Mouse (Mus musculus) erythroblast, adult 5-6 weeks (primary cell): ENCODE data around the gene Tmem104. TPM values are rescaled to one million over a fixed set of nuclear protein-coding genes. Genes with fewer than 3 reads are reported as not detected.

ENCODE experiments used
- ATAC-seq: replicated peaks from 2 replicates; pipeline ENCODE4 v1.8.0; 2016; ENCODE audit warnings: moderate number of reproducible peaks, mild to moderate bottlenecking, moderate TSS enrichment, inconsistent platforms; ENCODE audit not compliant: poor library complexity, low FRiP score, severe bottlenecking
- total RNA-seq, 2 experiments: library from RNA; stranded (forward) in 1 of 2; stranded (reverse) in 1 of 2; fragments of 150-400 nt in 1 of 2; fragments of 200-764, 138-1000 nt in 1 of 2; gene quantifications; 2 replicates each; pipeline versions ENCODE4 v1.2.3 to v1.2.4; 2015 to 2017; ENCODE audit warnings: low replicate concordance in 2 of 2

Gene Tmem104
- total RNA-seq, 2 experiments from 2014 or later = 0.85 to 4.6 TPM

DNA sequence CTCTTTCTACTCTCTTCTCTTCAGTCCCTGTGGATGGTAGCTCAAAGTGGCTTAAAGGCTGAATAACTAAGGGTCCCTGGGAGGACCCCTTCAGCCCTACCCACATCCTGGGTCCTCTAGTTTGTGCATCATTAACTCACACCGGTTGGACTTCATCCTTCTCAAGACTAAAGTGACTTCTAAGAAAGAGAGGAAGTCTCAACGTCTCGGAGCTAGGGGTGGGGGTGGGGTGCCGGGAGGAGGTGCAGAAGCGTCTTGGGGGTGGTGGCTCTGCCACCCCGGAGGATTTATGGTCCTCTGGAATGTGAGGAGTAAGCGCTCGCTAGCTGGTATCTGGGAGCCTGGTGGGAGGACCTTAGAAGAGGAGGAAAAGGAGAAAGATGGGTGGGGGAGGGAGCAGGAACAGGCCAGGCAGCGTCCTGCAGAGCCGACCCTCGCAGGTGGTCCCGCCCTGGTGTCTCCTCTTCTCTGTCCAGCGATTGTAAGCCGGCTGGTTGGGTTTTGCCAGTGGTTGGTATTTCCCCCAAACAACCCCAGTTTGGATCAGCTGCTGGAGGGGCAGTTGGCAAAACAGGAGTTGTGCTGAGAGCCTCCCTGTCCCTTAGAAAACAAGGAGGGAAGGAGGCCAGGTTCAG is 22.8 kb upstream of the Tmem104 start:
- no peak for ATAC-seq

- no peak for ATAC-seq
These were observed 22.3 kb upstream of the Tmem104 start for GRCm38 (mm10) chr11:115164976-115165374.

GRCm38 (mm10) chr11:115166776-115167175 is 20.5 kb upstream of the Tmem104 start:
- no peak for ATAC-seq

DNA sequence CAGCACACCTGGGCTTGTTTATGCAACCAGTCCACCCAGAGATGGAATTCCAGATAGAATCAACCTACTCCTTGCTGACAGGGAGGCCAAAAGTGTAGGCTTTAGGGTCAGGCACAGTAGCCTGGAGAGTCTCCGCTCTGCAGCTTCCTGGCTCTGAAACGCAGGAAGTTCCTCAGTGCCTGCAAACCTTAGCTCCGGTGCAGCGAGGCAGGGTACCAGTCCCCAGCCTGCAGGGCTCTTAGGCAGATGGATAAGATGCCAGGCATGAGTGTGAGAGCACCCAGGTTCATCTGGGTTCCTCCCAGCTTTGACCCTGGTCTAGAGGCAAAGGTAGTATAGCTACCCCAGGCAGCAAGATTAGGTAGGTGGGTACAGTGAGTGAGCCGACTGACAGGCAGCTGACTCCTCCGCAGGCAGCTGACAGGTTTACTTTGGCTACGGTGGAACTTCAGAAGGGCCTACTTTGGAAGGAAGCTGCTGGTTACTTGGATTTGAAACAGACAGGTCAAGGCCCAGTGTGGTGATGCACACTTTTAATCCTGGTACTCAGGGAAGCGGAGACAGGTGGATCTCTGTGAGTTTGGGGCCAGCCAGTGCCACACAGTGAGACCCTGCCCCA is 19.5 kb upstream of the Tmem104 start:
- no peak for ATAC-seq

GRCm38 (mm10) chr11:115169430-115169829 is 17.9 kb upstream of the Tmem104 start:
- no peak for ATAC-seq

DNA sequence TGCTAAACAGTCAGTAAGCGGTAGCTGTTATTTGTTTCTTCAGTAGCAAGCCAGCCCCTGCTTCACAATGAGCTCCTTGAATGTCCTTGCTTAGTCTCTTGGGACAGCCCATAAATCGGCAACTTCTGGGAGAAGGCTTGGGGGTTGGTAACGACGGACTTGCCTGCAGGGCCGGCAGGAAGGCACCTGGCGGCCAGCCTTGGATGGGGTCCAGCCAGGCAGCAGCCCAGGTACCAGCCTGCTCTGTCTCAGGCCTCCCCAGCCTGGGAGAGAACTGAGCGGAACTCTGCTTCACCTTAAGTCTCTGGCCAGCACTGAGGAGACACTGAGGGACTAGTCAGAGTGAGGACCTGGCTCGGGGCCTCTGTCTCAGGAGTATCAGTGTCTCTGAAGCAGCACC is 16.2 kb upstream of the Tmem104 start:
- no peak for ATAC-seq

DNA sequence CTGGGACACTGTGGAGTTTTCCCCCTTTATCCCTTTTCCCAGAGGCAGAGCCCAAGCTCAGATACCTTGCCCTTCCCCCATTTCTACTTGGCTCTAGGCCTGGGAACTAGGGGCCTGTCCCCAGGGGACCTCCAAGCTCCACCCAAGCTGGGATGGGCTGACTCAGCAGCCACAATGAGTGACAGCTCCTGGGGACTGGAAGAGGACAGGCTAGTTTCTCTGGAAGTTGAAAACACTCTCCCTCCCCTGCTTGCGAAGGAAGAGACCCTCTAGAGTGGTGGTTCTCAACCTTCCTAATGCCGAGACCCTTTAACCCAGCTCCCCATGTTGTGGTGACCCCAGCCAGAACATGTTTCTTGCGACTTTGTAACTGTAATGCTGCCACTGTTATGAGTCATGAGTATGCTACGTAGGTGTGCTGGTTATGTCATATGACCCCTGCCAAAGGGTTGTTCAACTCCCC is 14.4 kb upstream of the Tmem104 start:
- no peak for ATAC-seq

DNA sequence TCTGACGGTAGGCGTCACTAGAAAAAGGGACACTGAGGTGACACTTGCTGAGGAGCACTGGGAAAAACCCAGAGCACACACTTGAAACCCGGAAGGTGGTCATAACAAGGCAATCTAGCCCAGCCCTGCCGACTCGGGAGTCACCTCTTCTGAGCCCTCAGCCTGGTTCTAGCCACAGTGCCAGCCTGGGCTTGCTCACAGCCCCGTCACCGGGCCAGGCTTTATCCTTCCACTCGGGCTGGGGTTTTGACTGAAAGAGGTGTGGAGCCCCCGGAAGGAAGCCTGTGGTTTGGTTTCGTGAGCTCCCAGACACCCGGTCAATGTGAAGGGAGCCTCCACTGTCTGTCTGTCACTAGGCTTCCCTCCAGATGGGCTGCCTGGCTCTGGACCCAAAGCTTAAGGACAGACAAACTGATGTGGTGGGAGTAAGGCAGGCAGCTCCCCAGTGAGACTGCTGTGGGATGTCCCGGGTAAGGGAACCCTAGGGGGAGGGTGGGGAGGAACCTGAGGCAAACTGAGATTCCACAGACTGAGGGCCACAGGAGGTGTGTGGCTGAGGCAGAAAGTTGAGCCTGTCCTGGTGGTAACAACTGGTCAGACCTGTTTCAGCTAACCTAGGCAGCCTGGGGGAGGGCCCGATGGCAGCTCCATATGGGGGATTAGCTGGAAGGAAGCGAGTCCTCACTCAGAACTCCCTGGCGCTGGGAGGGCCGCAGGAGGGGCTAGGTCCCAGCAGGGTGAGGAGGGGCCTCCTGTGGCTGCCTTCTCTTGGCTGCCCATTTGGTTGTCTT is 13.5 kb upstream of the Tmem104 start:
- ATAC-seq = no peak

- no peak for ATAC-seq
These were observed 10.7 kb upstream of the Tmem104 start for GRCm38 (mm10) chr11:115176399-115177190.

DNA sequence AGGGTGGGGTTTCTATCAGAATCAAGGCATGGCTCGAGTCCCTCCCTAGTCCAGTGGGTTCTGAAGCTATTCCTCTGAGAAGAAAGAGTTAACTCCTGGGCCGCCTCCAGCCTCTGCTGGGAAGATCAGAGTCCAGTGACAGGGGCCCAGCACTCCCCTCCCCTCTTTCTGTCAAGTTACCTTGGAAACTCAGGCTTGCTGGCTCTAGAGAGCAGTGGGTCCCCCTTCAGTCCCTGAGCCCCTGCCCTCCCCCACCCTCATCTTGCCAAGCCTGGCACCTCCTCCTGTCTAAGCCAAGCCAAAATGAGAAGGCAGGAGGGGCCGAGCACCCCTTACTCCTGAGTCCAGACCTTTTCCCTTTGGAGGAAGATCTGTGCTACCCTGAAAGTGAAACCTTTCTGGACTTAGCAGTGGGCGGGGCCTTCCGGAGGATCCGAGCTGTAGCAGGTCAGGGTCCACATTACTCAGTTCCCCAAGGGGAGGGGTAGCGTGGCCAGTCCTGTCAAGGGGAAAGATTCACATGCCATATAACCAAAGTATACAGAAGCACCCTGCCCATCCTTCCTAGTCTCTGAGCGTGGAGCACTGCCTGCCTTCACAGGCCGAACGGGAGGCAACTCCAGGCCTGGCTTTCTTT is 9.6 kb upstream of the Tmem104 start:
- no peak for ATAC-seq

- no peak for ATAC-seq
These were observed 8.5 kb upstream of the Tmem104 start for GRCm38 (mm10) chr11:115178766-115179165.

GRCm38 (mm10) chr11:115179191-115179590 is 8.1 kb upstream of the Tmem104 start:
- no peak for ATAC-seq

- ATAC-seq = no peak
These were observed 7.4 kb upstream of the Tmem104 start for GRCm38 (mm10) chr11:115179881-115180280.

DNA sequence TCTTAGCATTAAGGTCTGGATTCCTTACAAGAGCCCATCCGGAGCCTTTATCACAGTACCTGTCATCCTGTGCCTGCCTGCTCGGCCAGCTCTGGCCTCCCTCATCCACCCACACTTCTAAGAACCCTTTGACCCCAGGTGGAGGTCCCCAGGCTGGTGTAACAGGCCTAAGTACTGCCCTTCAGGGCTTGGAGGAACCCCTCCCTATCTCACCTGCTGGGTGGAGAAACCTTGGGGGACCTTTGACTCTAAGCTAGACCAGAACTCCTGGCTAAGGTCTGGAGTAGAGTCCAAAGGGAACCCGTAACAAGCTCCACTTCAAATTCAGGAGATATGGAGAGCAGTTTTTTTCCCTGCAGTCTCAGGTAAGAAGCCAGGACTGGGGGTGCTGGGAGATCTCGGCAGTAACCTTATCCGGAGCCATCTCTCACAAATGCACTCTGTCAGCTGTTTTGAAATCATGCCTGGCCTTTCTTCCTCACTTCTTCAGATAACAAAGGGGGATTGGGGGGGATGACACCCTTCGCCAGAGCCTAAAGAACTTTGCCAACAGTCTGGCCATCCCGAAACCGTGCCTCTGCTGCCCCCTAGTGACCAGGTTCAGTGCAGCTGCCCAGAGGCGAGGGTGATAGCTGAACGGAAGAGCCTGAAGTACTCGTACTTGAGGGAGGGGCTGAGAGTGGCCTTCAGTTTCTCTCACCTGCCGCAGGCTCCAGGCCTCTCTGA is 5.2 kb upstream of the Tmem104 start:
- peak; percentile 61; the same call in 1 of the 2 replicates for ATAC-seq

DNA sequence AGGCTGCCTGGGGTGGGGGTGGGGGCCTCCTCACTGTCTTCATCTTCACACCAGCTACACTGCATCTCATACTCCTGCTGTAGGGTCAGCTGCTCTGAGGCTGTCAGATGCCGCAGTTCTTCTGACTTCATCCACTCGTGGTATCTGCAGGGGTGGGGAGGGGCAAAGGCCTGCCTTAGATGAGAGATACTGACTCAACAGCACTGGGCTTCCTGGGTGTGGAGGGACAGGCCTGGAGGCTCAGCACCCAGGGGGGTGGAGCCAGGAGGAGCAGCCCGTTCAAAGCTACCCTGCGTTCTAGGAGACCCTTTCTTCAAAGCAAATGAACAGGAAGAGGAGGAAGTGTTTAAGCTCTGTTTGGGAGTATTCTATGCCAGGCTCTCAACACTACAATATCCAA is 2.3 kb upstream of the Tmem104 start:
- no peak for ATAC-seq

DNA sequence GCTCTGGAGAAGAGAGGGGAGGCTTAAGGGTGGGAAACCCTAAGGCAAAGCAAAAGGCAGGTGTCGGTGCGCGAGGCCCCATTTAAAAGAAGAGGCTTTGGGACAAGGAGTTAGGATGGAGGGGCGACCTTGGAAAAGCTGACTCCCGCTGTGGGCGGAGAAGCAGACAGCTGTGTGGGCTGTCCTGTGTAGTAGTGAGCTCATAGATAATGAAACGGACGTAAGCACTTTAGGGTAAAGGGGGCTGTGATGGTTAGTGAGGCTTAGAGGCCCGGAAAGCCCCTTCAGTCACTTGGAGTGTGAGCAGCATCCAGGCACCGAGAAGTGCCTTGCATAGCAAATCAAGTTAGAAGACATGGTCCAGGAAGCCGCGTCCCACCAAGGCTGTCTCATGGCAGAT is 406 bp downstream of the Tmem104 start, which contains the start of gene Nat9:
TSS of gene Nat9 (minus strand) at position 167 of the 400 bp plus-strand sequence.
- ATAC-seq = 0 out of 2 replicates have a peak, but pooled peaks have one; percentile 2

DNA sequence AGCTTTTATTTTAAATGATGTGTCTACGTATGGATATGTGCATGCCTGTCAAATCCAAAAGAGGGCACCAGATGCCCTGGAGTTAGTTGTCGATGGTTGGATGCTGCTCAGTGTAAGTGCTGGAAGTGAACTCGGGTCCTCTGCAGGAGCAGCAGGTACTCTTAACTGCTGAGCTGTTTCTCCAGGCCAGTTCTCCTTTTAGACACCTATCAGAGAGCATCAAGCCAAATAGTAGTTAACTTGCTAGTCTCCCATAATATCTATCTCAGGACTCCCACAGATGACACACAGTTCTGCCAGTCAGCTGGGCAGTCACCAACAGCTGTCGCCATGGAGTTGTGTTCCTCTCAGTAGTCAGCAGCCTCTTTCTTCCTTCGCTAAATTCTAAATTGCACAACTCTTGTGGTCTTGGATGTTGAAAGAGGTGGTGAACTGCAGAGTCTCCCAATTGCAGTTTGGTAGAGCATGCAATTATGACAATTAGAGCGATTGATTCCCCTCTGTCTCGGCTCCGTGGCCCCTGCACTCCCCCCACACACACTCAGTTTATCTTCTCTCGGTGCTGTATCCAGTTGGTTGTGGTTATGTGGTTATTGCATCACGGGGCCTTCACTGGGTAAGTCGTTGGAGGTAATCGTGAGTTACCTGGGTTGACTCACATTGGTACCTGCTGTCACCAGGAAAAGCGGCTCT is 1.4 kb downstream of the Tmem104 start:
- ATAC-seq = no peak

GRCm38 (mm10) chr11:115189304-115189703 is 2.0 kb downstream of the Tmem104 start:
- ATAC-seq = no peak
